29 mouse cellular contexts compared by ENCODE assay signal in the genomic region with DNA sequence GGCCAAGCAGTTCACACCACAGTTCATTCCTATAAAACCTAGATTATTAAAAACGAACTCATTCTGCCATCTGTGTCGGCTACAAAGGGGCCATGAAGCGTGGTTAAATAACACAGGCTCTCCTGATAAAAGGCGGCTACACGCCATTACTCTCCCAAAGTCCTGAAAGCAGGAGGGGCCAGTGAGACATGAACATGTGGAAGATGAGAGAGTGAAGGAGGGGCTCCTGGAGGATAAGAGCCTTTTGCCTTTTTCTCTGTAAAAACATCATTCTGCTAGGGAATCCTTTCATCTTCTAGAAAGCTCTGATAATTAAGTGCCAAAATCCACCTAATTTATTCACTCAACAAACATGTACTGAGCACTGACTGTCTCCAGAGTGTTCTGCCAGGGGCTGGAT. TPM values are rescaled to one million over a fixed set of nuclear protein-coding genes. Genes with fewer than 3 reads are reported as not detected.
DNase-seq lines count a peak whose midpoint lies in the region; ATAC-seq and TF ChIP-seq lines count a peak whose summit lies in the region.
"Had no signal": no experiment of that assay in that cellular context is flagged by ENCODE, and none has a peak within 500 bp of the region (broad histone marks: within the 10 kb centered on the region; RNA-seq: fewer than 3 reads in every experiment).

No protein-coding gene starts in this region.

- ATAC-seq in heart, embryonic 12.5 days (ENCODE audit: insufficient number of reproducible peaks, low FRiP score): no peak
- ATAC-seq in kidney, embryonic 15.5 days (replicated peaks; ENCODE audit: low FRiP score): no peak
- 0 out of 2 replicates have a peak, but pooled peaks have one; percentile 53 for ATAC-seq in midbrain, embryonic 13.5 days
- no peak for ATAC-seq in midbrain, postnatal 0 days (ENCODE audit: low FRiP score)
- ATAC-seq: Patski had no signal

- H3K36me3 ChIP-seq in heart, embryonic 12.5 days: no peaks in the 10 kb centered on the region
- H3K36me3 ChIP-seq in kidney, embryonic 15.5 days: no peaks in the 10 kb centered on the region
- no peaks in the 10 kb centered on the region for H3K36me3 ChIP-seq in midbrain, embryonic 13.5 days
- no peaks in the 10 kb centered on the region for H3K36me3 ChIP-seq in midbrain, postnatal 0 days (ENCODE audit: insufficient read depth, low read length)
- H3K36me3 ChIP-seq: embryonic facial prominence, embryonic 13.5 days; forebrain, embryonic 12.5 days had no signal

- no peak for TF ChIP-seq POLR2A in cortical plate, adult 2 months (IDR thresholded peaks at IDR 0.05; ENCODE audit: extremely low read depth, insufficient read depth, low read length)

- no peak for DNase-seq in heart, postnatal 4 days
- no peak for DNase-seq in kidney, adult 11 months
- no peak for DNase-seq in midbrain, postnatal 0 days (ENCODE audit: low spot score)
- no peak for DNase-seq in adipocyte (ENCODE audit: low spot score)
- DNase-seq: adrenal gland, postnatal 14 days; cerebellum, adult 11-12 months; cerebellum, adult 9-11 months; gastrocnemius, postnatal 25 days; heart, adult 18-20 months; kidney, adult 2 months; kidney, postnatal 25 days; layer of hippocampus, postnatal 36 days; liver; lung, adult 2 months; lung, postnatal 10 days; right cerebral cortex, postnatal 4 days; thymus, adult 18-20 months; thymus, postnatal 25 days had no signal

- H3K4me3 ChIP-seq in heart, embryonic 12.5 days: no peak overlapping the region
- no peak overlapping the region for H3K4me3 ChIP-seq in kidney, embryonic 15.5 days (replicated peaks)
- no peak overlapping the region for H3K4me3 ChIP-seq in midbrain, embryonic 13.5 days (replicated peaks)
- no peak overlapping the region for H3K4me3 ChIP-seq in midbrain, postnatal 0 days (ENCODE audit: low read depth, low read length)
- no peak overlapping the region for H3K4me3 ChIP-seq in cortical plate, adult 2 months (ENCODE audit: insufficient read depth, low read length)
- H3K4me3 ChIP-seq: embryonic facial prominence, embryonic 13.5 days; forebrain, embryonic 12.5 days had no signal

- H3K4me2 ChIP-seq in heart, embryonic 12.5 days: no peak overlapping the region
- H3K4me2 ChIP-seq in kidney, embryonic 15.5 days: no peak overlapping the region
- H3K4me2 ChIP-seq in midbrain, embryonic 13.5 days (replicated peaks): no peak overlapping the region
- H3K4me2 ChIP-seq in midbrain, postnatal 0 days (ENCODE audit: low read depth, low read length, poor library complexity, severe bottlenecking): no peak overlapping the region
- H3K4me2 ChIP-seq: embryonic facial prominence, embryonic 13.5 days; forebrain, embryonic 12.5 days; hindbrain, embryonic 14.5 days had no signal

- H3K27me3 ChIP-seq in heart, embryonic 12.5 days (replicated peaks): no peaks in the 10 kb centered on the region
- H3K27me3 ChIP-seq in kidney, embryonic 15.5 days: no peaks in the 10 kb centered on the region
- no peaks in the 10 kb centered on the region for H3K27me3 ChIP-seq in midbrain, embryonic 13.5 days
- H3K27me3 ChIP-seq in midbrain, postnatal 0 days (ENCODE audit: insufficient read depth, low read length): no peaks in the 10 kb centered on the region
- H3K27me3 ChIP-seq: embryonic facial prominence, embryonic 13.5 days; forebrain, embryonic 12.5 days; Patski had no signal

- H3K9ac ChIP-seq in heart, embryonic 12.5 days: no peak overlapping the region
- H3K9ac ChIP-seq in kidney, embryonic 15.5 days: no peak overlapping the region
- H3K9ac ChIP-seq in midbrain, embryonic 13.5 days (replicated peaks): no peak overlapping the region
- no peak overlapping the region for H3K9ac ChIP-seq in midbrain, postnatal 0 days (replicated peaks; ENCODE audit: low read length, poor library complexity, severe bottlenecking)
- H3K9ac ChIP-seq: forebrain, embryonic 12.5 days; hindbrain, embryonic 14.5 days; liver, embryonic 14.5 days had no signal

- peak overlapping the region; percentile 36; the same call in 1 of the 2 replicates for H3K27ac ChIP-seq in heart, embryonic 12.5 days (ENCODE audit: poor library complexity, severe bottlenecking)
- peak overlapping the region; percentile 28 for H3K27ac ChIP-seq in kidney, embryonic 15.5 days
- no peak overlapping the region for H3K27ac ChIP-seq in midbrain, embryonic 13.5 days
- no peak overlapping the region for H3K27ac ChIP-seq in midbrain, postnatal 0 days (ENCODE audit: low read depth, low read length)
- peak overlapping the region; percentile 74 for H3K27ac ChIP-seq in cortical plate, adult 2 months (ENCODE audit: insufficient read depth, low read length)
- H3K27ac ChIP-seq: embryonic facial prominence, embryonic 13.5 days; liver, embryonic 14.5 days; macrophage; stomach, postnatal 0 days had no signal

- peaks cover 76% of the 10 kb centered on the region for H3K4me1 ChIP-seq in heart, embryonic 12.5 days (replicated peaks)
- peaks cover 53% of the 10 kb centered on the region for H3K4me1 ChIP-seq in kidney, embryonic 15.5 days
- H3K4me1 ChIP-seq in midbrain, embryonic 13.5 days (replicated peaks): peaks cover 15% of the 10 kb centered on the region
- no peaks in the 10 kb centered on the region for H3K4me1 ChIP-seq in midbrain, postnatal 0 days (ENCODE audit: insufficient read depth, low read length)
- H3K4me1 ChIP-seq in cortical plate, adult 2 months (ENCODE audit: control insufficient read depth, insufficient read depth, low read length): peaks cover 3% of the 10 kb centered on the region

- no peaks in the 10 kb centered on the region for H3K9me3 ChIP-seq in heart, embryonic 12.5 days (replicated peaks)
- H3K9me3 ChIP-seq in kidney, embryonic 15.5 days (replicated peaks): no peaks in the 10 kb centered on the region
- no peaks in the 10 kb centered on the region for H3K9me3 ChIP-seq in midbrain, embryonic 13.5 days
- H3K9me3 ChIP-seq in midbrain, postnatal 0 days (ENCODE audit: low read length): no peaks in the 10 kb centered on the region
- H3K9me3 ChIP-seq: embryonic facial prominence, embryonic 13.5 days; forebrain, embryonic 12.5 days had no signal

- 38% methylated on average over 5 of the region's 5 CpGs for WGBS in heart, embryonic 12.5 days
- WGBS in kidney, embryonic 15.5 days: 34% methylated on average over 5 of the region's 5 CpGs
- 37% methylated on average over 5 of the region's 5 CpGs for WGBS in midbrain, embryonic 13.5 days
- WGBS in midbrain, postnatal 0 days: 29% methylated on average over 5 of the region's 5 CpGs

- TF ChIP-seq CTCF in midbrain, postnatal 0 days (IDR thresholded peaks at IDR 0.05): no peak
- no peak for TF ChIP-seq CTCF in cortical plate, adult 2 months (IDR thresholded peaks at IDR 0.05; ENCODE audit: extremely low read depth, insufficient read depth, low read length)

RNA-seq across cellular contexts. Expression of gene Gab1, which starts 55.9 kb away (rescaled TPM):
- polyA plus RNA-seq in heart, embryonic 12.5 days (2016; fragmentation: Nextera tagmentation; extraction: Ambion mirVana): 42.5 and 44.8 TPM in 2 replicates
- total RNA-seq in heart, postnatal 4 days (2021): 10 to 100 TPM; 52.2 to 58.7 TPM
- 16.4 and 16.8 TPM in 2 replicates for polyA plus RNA-seq in kidney, embryonic 15.5 days (2015; fragmentation: Nextera tagmentation; extraction: Ambion mirVana)
- polyA plus RNA-seq in midbrain, embryonic 13.5 days (2015; fragmentation: Nextera tagmentation; extraction: Ambion mirVana): 6.8 and 8.7 TPM in 2 replicates
- 18.3 and 20.5 TPM in 2 replicates for total RNA-seq in midbrain, postnatal 0 days (2014; rRNA removed)
- polyA plus RNA-seq in midbrain, postnatal 0 days (2015; fragmentation: Nextera tagmentation; extraction: Ambion mirVana): 8.7 TPM in 2 replicates
- 21.3 and 25.9 TPM in 2 replicates for polyA plus RNA-seq in cortical plate, adult 2 months (2012; rRNA removed)

Comparison
In these comparisons a context has a peak if more than half of its experiments do, and no peak if none do; other contexts are left out.
1. H3K27ac ChIP-seq: peak in heart, embryonic 12.5 days (single experiment), kidney, embryonic 15.5 days (single experiment) and cortical plate, adult 2 months (single experiment); none in midbrain, embryonic 13.5 days (single experiment) and midbrain, postnatal 0 days (single experiment).